Mouse (Mus musculus): ENCODE measurements at regions not wholly inside any gene's neighbourhood (a gene's known extent, or its start where the extent isn't known, plus 50 kb on each side); places are given as distances from the start of the nearest gene placed in this dataset.

DNA sequence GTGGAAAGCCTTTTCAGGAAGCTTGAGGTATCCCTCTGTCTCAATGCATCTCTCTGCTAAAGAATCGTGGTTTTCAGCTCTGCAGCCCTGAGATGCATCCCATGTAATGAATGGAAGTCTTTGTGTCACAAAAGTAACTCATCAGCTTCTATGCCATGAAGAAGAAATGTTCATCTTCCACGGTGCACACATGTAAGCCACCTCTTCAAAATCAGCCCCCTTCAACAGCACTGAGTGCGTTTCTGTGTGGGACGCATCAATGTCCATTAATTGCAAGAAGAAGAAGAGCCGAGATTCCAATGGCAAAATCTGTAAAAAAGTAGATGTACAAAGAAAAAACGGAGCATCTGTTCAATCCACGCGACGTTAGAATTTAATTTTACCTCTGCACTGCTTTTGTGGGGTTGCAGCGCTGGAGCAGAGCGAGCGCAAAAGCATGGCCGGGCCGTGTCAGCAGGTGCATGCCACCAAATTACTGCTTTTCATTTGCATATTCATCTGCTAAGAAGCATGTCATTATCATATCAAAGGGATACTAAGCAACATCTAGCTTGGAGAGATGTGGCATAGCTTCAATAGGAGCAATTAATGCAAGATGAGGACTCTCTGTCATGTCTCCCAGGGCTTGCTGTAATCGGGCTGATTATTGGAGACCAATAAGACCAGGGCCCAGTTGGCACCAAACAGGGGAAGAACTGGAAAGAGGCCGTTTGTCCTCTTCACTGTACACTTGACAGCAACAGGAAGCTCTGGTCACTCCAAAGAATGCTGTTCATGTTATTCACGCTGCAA lies 185.0 kb upstream of the Sox2 start:
- no peak for DNase-seq

- no peak for DNase-seq
Observed at GRCm38 (mm10) chr3:34458766-34459165, 191.4 kb upstream of the Sox2 start.

DNA sequence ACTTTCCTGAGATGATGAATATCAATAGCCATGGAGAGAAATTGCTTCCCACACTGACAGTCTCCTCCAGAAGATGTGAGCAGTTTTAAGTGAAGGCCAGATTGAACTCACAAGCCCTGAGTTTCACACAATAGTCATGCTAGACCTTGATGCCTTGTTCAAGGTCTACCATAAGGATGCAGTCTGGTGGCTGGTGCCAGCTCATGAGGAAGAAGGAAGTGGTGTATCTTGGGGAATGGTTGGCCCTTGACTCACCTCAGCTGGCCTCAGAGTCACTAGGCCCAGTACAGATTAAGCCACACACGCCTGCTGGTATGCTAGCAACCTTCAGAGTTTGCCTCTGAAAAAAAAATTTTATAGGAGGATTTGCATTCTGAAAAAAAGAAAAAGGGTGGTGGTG lies 192.4 kb upstream of the Sox2 start:
- DNase-seq: peak; percentile 45

- no peak for DNase-seq
Observed at GRCm38 (mm10) chr3:34456488-34457433, 193.4 kb upstream of the Sox2 start.

DNA sequence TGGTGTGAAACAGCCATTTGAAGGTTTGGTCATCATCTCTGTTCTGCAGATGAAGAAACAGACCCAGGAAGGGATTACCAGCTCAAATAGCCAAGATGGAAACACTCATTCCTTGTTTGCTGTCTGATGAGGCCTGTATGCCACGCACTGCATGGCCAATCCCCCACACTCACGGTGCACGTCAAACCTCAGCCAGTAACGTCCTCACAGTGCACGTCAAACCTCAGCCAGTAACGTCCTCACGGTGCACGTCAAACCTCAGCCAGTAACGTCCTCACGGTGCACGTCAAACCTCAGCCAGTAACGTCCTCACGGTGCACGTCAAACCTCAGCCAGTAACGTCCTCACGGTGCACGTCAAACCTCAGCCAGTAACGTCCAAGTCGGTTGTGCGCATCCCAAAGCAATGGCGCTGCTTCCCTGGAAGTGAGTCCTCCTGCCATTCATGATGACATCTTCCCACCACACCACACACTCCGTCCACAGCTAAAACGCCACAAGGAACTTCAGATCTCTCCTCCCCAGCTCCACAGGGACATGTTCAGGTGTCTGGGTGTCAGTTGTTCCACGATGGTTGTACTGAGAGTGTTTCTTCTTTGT lies 196.1 kb upstream of the Sox2 start:
- DNase-seq: no peak

GRCm38 (mm10) chr3:34445354-34445753 lies 204.9 kb upstream of the Sox2 start:
- DNase-seq: no peak

GRCm38 (mm10) chr3:34444802-34445201 lies 205.4 kb upstream of the Sox2 start:
- no peak for DNase-seq

DNA sequence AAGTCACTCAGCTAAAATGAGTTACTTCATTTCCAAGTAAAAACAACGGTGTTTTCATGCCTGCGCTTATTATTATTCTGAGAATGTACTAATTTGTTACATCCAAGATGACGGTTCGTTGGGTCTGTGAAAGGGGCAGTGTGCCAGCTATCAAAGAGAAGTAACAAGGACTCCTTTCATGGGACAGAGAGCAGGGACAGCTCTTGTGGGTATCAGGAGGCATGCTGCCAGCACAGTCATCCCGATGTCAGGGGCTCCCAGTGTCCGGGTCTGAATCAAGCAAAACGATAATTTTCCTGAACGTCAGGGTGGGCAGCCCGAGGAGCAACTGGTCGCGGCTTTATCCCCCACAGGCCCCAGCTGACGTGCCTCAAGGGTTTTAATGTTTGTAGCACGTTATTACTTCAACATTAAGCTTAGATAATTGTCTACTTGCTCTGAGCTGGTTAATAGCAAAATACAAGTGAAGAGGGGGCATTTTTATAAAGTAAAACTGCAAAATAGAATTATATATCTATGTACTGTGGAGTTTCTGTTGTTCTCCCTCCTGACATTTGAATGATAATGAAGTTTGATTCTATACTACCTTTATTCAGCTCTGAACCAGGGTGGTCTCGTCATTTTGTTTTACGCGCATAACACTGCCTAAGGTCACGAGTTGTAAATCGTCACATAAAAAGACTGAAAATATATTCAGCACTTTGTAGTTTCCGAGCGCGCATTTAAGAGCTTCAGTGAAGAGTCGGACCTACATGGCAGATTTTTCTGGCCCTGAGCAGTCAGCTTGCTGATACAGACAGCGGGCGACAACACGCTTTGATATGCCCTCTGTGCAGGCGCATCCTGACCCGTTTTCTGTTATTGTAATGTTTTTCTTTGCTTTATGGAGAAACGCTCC lies 206.2 kb upstream of the Sox2 start:
- no peak for DNase-seq

- DNase-seq: no peak
Observed at GRCm38 (mm10) chr3:34443307-34443706, 206.9 kb upstream of the Sox2 start.

GRCm38 (mm10) chr3:34441792-34442191 lies 208.4 kb upstream of the Sox2 start:
- no peak for DNase-seq

DNA sequence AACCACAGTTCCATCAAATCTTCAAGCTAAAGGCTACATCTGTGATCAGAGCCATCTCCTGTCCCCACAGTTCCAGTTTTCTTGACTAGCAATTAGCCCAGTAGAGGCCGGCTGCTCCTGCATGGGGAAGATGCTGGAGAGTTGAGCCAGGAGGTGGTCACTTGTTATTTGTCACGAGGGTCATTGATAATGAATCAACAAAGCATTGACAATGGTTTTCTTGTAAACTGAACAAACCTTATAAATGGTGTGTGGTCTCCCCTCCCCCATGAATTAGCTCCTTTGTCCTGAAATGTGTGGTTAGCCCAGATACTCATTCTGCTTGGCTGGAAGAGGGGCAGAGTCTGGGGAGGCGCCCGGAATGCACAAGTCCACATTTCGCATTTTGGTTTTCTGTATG lies 208.9 kb upstream of the Sox2 start:
- DNase-seq: no peak

DNA sequence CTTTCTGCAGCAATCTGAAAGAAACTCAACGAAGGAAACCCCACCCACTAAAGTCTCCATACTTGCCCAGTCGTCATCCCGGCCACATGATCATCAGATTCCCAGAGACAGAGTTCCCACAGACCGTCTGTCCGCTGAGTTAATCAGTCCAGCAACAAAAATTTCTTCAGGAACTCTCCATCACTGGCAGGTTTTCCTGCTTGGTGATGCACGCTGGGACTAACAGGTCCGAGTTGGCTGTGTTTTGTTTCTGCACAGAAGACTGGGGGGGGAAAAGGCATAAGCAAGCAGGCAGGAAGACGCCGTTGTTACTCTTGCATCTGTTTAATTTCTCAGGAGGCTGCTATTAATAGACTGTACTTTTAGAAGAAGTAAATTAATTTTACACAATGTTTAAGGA lies 215.3 kb upstream of the Sox2 start:
- no peak for DNase-seq

DNA sequence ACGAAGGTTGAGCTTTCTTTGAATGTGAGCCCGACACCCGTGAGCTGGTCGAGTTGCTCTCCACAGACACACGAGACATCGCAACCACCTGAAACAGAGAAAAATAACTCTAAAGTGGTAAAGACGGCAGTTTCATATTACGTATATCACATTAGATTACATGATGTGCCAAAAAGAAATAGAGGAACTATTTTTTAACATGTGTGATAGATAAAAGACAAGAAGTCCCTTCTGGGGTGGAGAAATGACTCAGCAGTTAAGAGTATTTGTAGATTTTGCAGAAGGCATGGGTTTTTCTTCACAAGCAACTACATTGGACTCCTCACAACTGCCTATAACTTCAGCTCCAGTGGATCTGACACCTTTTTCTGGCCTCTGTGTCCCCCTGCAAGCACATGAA lies 222.2 kb upstream of the Sox2 start:
- DNase-seq: no peak

- no peak for DNase-seq
Observed at GRCm38 (mm10) chr3:34427495-34427894, 222.7 kb upstream of the Sox2 start.

GRCm38 (mm10) chr3:34426955-34427354 lies 223.2 kb upstream of the Sox2 start:
- DNase-seq: no peak

DNA sequence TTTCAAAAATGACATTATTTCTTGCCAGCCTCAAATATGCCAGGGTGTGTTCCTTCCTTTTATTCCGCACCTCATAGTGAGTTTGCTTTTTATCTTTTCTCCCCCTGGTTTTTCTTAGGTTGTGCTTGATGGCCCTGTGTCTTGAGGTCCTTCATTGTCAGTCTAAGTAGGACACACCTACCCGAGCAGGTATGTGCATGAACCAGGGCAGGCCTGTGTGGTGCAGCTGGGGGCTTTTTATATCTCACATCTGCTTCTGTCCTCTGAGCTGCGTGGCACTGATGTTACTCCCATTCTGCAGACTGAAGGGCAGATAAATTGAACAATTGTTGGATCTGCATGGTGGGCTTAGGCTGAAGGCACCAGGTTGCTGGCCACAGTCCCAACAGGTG lies 238.3 kb upstream of the Sox2 start:
- DNase-seq: no peak

- DNase-seq: no peak
Observed at GRCm38 (mm10) chr3:34411142-34411914, 238.9 kb upstream of the Sox2 start.

DNA sequence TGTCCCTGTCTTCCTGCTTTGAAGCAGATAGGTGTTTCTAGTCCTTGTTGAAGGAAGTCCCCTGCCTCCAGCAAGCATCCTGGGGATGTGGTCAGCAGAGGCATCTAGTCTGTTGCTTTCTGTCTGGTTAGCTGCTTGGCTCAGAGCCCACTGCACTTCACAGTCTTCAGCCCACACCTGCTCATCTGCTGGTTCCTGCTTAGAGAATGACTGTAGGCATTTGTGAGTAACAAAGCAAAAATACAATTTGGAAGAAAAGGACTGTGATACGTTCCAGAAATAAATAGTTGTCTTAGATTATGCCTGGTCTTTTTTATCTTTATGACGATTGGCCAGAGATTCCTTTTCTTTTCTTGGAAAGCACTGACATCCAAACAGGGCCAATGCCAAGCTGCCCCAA lies 246.6 kb upstream of the Sox2 start:
- DNase-seq: no peak

DNA sequence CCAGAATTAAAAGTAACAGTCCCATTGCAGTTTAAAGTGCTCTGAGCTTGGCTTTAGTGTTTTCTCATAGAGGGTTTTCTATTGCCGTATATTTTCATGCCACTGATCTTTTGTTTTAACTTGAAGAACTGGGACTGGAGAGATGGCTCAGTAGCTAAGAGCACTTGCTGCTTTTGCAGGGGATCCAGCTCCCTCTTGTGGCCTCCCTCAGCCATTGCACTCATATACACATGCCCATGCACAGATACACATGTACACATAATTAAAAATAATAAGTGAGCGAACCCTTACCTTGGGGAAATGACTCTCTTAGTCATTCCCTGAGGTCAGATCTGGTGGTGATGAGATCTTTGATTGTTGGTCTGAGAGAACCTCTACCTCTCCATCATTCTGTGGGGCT lies 258.9 kb upstream of the Sox2 start:
- no peak for DNase-seq

DNA sequence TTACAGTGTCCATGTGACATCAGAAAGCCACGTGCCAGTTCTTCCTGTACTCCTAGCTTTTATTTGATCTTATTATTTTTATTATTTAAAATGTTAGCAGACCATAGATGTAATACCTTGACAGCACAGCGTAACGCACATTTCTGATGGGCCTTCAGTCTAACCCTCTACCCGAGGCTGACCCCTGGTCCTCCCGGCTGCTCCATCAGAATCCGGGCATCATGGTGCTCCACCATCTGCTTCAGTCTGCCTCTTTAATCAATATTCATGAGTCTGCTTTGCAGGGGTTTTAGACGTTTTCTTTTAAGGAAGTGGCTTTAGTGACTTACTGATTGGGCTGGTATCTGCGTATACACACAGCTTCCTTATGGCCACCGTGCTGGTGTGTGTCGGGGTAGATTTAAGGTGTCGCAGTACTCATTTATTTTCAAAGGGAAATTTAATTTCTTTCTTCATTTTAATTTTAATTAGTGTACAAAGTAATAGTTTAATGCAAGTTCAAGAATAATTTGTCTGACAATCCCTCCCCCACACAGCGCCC lies 265.2 kb upstream of the Sox2 start:
- DNase-seq: no peak

DNA sequence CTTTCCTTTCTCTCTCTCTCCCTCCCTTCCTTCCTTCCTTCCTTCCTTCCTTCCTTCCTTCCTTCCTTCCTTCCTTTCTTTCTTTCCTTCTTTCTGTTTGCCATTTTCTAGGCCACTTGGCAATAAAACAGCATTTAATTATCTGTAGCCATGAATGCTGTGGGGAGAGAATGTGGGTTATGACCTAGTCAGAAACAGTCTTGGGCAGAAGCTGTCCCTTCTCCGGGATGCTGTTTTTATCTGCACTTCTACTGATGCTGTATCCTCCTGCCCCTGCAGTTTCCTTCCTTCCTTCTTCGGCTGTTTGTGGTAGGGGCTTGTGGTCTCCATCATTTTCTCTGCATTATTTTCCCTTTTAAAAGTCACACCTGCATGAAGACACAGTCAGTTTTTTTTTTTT lies 272.3 kb upstream of the Sox2 start:
- no peak for DNase-seq
